Mouse (Mus musculus): ENCODE measurements around the gene Agbl5.

The Agbl5 gene

DNA sequence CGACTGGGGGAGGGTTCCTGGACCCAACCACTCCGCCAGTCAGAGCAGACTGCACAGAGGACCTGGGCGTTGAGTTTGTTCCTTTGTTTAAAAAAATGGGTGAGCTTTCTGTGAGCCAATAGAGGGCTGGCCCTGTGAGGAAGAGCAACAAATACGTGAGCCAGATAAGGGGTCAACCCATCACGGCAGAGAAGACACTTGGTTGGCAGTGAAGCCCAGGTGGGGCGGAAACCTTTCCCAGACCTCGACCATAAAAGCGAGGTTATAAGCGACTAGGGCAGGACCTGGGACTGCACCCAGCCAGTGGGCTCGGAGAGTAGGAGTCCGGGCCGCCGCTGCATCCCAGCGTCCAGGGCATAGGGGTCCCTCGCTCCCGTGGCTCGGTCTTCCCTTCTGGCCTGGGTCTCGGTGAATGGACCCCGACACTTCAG is 1.1 kb upstream of the Agbl5 start:
- in situ Hi-C loops (cut with MboI, MseI): no loop called here

GRCm38 (mm10) chr5:30887858-30888336 is 597 bp upstream of the Agbl5 start:
- in situ Hi-C loops (cut with MboI, MseI): no loop called here

DNA sequence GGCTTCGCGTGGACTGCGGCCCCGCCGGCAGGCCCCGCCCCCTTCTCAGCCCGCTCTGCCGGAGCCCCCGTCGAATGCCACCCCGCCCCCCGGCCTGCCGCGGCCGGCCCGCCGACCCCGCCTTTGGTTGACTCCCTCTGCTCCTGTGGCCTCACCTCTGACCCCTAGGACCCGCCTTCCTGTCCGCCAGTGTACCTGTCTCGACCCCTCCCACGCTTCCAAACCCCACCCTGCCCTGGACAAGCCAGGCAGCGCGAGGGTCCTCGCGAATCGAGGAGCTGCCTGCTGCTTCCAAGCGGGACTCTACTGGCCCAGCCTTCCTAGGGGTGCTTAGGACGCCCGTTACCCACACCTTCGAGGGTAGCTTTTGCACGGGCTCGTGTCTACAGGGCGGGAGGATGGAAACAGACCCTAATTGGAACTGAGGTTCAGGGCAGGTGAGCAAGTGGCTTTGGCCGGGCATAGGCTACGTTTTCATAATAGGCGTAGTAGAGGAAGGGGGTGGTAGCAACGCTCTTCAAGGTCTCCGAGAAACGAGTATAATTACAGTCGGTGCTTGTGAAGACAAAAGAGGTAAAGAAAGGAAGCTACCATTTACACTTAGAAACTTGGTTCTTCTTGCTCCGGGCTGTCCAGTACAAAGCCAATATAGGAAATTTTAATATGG is 727 bp downstream of the Agbl5 start:
- in situ Hi-C loops (cut with MboI, MseI): no loop called here

DNA sequence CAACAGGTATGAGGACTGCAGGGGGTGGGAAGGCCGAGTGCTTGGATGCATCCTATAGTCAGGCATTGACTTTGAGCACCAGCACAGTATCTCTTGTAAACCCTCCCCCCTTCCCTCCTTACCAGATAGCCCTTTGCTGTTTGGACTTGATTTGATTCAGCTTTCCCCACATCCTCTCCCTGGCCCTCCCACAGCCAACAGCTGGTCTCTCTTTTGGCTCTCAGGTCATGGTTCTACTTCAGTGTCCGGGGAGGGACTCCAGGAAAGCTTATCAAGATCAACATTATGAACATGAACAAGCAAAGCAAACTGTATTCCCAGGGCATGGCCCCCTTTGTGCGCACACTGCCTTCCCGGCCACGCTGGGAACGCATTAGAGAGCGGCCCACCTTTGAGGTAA is 1.9 kb downstream of the Agbl5 start:
- in situ Hi-C loops (cut with MboI, MseI): no loop called here

DNA sequence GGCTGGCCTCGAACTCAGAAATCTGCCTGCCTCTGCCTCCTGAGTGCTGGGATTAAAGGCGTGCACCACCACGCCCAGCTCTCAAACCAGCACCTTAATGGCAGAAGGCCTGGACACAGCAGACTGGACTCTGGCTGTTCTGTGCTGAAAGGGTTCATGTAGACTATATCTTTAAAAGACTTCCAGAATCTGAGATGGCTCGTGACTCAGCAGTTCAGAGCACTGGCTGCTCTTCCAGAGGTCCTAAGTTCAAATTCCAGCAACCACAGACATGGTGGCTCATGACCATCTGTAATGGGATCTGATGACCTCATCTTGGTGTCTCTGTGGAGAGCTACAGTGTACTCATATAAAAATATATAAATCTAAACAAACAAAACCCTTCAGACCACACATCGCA is 13.4 kb downstream of the Agbl5 start:
- in situ Hi-C loops (cut with MboI, MseI): loop anchor here in 1 of 2 experiments (10.0 kb wide), 1 partner anchor 293 kb away; the partner anchor contains the start of genes Eif2b4 and Snx17

DNA sequence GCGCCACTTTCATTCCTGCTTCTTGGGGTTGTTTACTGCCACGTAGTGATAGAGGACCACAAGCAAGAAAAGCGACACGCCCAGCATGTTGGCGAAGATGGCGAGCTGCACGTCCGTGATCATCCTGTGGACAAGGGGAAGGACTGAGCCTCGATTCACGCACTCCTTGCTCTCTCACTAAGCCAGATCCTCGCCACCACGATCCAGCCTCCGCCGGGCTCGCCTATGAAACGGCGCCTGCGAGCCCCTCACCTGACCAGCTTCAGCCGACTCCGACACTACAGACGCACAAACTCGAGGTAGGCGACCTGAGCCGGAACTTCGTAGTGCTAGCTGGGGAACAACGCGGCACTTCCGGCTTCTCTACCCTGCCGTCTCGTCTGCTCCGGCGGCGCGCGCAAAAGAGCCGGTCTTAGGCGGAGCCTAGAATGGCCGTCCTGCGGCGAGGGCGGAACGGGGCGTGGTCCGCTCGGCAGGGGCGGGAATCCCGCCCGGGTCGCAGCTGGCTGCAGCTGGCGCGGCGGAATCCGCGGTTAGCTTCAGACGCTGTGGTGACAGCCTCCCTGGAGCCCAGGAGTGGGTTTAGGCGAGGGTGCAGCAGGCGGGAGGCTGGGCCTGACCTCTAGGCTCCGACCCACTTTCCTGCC is 19.0 kb downstream of the Agbl5 start, which contains the start of gene Ost4:
Gene Ost4, minus strand, starts transcription at position 376 of the 647 bp plus-strand sequence.
- in situ Hi-C loops (cut with MboI, MseI): loop anchor here in 1 of 2 experiments (10.0 kb wide), 1 partner anchor 287 kb away; the partner anchor contains the start of genes Eif2b4 and Snx17

DNA sequence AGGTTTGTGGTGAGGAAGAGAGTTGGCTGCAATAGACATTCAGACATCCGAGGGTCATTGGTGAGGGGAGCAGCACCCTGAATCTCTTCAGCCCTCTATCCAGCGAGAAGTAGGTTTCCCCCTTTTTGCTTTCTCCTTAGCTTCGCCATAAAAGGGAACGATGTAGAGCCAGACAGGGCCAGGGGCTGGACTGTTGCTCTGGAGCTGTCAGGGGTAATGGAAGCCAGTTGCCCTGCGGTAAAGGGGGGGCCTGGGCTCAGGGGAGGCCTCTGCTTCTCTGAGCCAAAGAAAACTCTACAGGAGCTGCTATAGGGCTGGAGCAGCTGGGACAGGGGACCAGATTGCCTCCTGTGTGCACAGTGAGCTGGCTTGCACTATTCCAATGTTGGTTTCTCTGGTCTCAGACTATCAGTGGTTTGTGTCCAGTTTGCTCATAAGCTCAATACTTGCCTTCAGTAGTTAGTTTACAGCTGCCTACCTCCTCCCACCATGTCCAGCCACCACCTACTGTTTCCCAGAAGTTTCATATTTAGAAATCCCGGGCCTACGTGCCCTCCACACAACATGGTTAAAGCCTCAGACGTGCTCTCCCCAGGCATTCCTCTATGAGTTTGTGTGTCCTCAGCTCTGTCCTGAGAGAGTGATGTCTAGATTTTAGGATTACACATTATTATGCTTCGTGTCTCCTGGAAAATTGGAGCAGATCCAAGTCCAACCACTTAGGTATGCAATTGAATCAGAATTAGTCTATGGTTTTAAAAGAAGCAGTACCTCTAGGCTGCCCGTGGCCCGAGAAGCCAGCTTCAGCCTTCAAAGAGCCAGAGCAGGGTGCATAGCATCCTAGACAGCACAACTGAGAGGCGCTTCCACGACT is 20.2 kb downstream of the Agbl5 start:
- in situ Hi-C loops (cut with MboI, MseI): loop anchor here in 1 of 2 experiments (10.0 kb wide), 1 partner anchor 286 kb away; the partner anchor contains the start of genes Eif2b4 and Snx17

DNA sequence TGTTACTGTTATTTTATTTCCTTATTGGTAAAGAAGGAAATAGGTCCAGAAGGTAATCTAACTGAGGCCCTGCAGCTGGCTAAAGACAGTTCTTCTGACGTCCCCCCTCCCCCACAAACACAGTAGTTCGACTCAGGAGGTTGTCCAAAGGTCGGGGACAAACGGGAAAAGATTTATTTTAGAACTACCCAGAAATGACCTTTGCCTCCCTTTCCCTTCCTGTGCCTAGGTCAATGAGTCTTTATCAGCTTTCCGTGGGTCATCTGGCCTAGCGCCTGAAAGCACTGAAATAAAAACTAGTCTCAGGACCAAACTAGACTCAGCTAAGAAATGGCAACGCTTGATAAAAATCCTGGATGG is 20.8 kb downstream of the Agbl5 start:
- in situ Hi-C loops (cut with MboI, MseI): loop anchor here in 1 of 2 experiments (10.0 kb wide), 1 partner anchor 286 kb away; the partner anchor contains the start of genes Eif2b4 and Snx17

DNA sequence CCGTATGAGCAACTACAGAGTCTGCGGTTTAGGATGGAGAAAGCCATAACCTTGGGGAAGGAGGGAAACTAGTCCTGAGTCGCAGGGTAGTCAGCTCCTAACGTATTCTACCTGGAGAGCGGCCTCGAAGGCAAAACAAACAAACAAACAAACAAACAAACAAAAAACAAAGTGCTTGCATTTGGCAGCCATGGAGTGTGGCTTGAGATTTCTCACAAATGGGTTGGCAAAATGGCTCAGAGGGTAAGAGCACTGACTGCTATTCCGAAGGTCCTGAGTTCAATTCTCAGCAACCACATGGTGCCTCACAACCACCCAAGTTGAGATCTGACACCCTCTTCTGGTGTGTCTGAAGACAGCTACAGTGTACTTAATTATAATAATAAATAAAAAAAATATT is 21.4 kb downstream of the Agbl5 start:
- in situ Hi-C loops (cut with MboI, MseI): loop anchor here in 1 of 2 experiments (10.0 kb wide), 1 partner anchor 285 kb away; the partner anchor contains the start of genes Eif2b4 and Snx17

DNA sequence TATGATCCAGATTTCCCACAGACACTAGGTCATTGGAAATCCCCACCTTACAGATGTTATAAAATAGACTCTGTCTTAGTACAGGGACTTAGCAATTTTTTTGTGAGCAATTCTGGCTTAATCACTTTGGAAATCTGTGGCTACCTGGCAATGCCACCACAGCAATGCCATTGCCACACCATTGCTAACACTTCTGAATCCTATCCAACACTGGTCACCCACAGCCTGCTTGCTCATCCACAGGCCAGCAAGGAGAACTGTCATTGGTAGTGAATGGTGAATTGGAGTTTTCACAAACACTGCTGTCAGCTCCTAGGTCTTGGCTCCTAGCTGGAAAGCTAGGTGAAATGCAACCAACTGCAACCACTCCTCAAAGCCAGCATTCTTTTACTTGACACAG is 22.0 kb downstream of the Agbl5 start:
- in situ Hi-C loops (cut with MboI, MseI): no loop called here

GRCm38 (mm10) chr5:30912156-30912555 is 23.7 kb downstream of the Agbl5 start:
- in situ Hi-C loops (cut with MboI, MseI): no loop called here

DNA sequence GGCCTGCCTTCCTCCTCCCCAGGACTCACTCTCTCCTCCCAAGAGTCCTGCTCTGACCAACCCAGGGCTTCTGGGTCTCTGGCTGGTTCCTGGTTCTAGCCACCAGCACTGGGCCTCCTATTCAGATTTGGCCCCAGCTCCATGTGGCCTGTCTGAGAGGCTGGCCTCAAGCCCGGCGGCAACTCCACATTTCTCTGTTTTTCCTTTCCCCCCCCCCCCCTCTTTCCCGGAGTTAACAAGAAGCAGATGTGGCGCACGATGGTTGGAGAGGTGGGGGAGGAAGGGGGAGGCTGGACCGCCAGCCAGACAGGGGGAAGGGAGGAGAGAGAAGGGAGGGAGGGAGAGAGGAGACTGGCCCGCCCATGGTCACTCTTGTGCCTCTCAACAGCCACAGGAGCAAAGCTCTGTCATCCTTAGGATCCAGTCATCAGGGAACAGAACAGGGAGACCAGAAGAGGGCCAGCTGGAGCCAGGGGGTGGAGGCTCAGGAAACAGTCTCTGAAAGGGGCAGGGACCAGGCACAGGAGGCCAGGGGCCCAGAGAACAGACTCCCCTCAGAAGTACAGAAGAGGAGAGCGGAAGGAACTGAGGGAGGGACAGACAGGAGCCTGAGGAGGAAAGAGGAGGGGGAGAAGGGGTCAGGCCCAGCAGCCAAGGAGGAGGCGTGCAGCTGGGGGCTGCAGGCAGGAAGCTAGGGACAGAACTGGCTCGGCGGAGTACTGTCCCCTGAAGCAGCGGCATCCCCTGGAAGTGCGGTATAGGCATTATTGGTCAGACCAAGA is 24.8 kb downstream of the Agbl5 start, which contains the start of gene Emilin1:
Gene Emilin1, plus strand, starts transcription at position 343 of the 782 bp plus-strand sequence.
- in situ Hi-C loops (cut with MboI, MseI): no loop called here

GRCm38 (mm10) chr5:30914101-30914635 is 25.7 kb downstream of the Agbl5 start:
- in situ Hi-C loops (cut with MboI, MseI): no loop called here

DNA sequence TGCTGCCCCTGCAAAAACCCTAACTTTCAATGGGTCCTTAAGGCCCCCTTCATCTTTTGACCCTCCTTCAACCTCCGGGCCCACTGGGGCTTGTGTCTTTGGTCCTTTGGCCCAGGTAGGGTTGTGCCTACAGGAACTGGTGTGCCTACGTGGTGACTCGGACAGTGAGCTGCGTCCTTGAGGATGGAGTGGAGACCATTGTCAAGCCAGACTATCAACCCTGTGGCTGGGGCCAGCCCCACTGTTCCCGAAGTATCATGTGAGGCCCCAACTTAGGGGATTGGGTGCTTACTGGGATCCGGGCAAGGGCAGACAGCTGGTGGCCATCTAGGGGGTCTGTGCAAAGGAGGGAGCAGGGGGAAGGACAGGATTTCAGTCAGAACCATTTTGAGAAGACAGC is 26.4 kb downstream of the Agbl5 start:
- in situ Hi-C loops (cut with MboI, MseI): loop anchor here in 1 of 2 experiments (5.0 kb wide), 1 partner anchor 103 kb away; the partner anchor contains the start of gene Mapre3

GRCm38 (mm10) chr5:30915456-30915855 is 27.0 kb downstream of the Agbl5 start:
- in situ Hi-C loops (cut with MboI, MseI): loop anchor here in 1 of 2 experiments (5.0 kb wide), 1 partner anchor 103 kb away; the partner anchor contains the start of gene Mapre3

DNA sequence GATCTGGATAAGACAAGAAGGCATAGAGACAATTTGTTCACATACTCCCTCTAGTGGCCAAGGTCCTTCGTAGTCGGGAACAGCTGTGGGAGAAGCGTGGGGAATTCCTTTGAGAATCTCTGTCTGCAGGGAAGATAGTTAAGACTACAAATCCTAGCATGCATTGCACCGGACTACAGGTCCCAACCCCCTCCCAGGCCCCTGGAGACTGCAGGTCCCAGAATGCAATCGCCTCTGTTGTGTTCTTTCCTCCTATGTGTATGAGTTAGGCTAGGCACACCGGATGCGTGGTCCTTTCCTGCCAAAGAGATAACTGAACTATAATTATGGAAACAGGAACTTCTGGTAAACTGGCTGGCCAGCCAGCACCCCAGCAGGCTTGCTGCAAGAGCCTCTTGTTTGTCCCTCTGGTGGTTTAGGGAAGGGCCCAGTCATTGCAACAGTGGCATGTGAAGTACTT is 27.5 kb downstream of the Agbl5 start:
- in situ Hi-C loops (cut with MboI, MseI): loop anchor here in 1 of 2 experiments (5.0 kb wide), 1 partner anchor 104 kb away; the partner anchor contains the start of gene Mapre3

DNA sequence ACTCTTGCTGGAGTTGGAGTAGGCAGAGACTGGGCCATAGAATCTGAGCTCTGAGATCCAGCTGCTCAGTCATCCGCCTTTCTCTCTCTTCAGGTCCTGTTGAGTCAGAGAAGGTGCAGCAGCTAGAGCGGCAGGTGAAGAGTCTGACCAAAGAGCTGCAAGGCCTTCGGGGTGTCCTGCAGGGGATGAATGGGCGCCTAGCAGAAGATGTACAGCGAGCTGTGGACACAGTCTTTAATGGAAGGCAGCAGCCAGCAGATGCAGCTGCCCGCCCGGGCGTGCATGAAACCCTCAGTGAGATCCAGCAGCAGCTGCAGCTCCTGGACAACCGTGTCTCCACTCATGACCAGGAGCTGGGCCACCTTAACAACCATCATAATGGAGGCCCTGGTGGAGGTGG is 28.3 kb downstream of the Agbl5 start:
- in situ Hi-C loops (cut with MboI, MseI): loop anchor here in 1 of 2 experiments (5.0 kb wide), 1 partner anchor 105 kb away; the partner anchor contains the start of gene Mapre3

DNA sequence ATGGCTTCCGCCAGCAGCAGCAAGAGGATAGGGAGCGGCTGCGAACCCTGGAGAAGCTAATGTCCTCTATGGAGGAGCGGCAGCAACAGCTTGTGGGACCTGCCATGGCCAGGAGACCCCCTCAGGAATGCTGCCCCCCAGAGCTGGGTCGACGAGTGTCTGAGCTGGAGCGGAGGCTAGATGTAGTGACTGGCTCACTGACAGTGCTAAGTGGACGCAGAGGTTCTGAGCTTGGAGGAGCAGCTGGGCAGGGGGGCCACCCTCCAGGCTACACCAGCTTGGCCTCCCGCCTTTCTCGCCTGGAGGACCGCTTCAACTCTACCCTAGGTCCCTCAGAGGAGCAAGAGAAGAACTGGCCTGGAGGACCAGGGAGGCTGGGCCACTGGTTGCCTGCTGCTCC is 28.9 kb downstream of the Agbl5 start:
- in situ Hi-C loops (cut with MboI, MseI): loop anchor here in 1 of 2 experiments (5.0 kb wide), 1 partner anchor 105 kb away; the partner anchor contains the start of gene Mapre3

- in situ Hi-C loops (cut with MboI, MseI): loop anchor here in 1 of 2 experiments (5.0 kb wide), 1 partner anchor 106 kb away; the partner anchor contains the start of gene Mapre3
Measured at GRCm38 (mm10) chr5:30917891-30918670, 29.6 kb downstream of the Agbl5 start.
